Mouse (Mus musculus): ENCODE results near the gene Fgd6. TPM values are rescaled to one million over a fixed set of nuclear protein-coding genes. Genes with fewer than 3 reads are reported as not detected.

Gene Fgd6
- polyA plus RNA-seq, 1 experiment = 6.0 TPM

GRCm38 (mm10) chr10:94164104-94164845 is 128.5 kb downstream of the Fgd6 start:
- Histone ChIP-seq H3K27ac (ENCODE audit: insufficient read depth, low read length) (no peak overlapping the region), H3K4me3 (ENCODE audit: insufficient read depth, low read length) (no peak overlapping the region), H3K4me1 (ENCODE audit: control insufficient read depth, insufficient read depth, low read length) (no peaks in the 10 kb centered on the region)
- TF ChIP-seq POLR2A (IDR thresholded peaks at IDR 0.05; ENCODE audit: low read depth, low read length) (no peak), CTCF (IDR thresholded peaks at IDR 0.05; ENCODE audit: borderline replicate concordance, insufficient read depth, low read length) (no peak)

GRCm38 (mm10) chr10:94165426-94165825 is 129.6 kb downstream of the Fgd6 start:
- no peaks in the 10 kb centered on the region for H3K4me1 ChIP-seq (ENCODE audit: control insufficient read depth, insufficient read depth, low read length)
- TF ChIP-seq POLR2A (IDR thresholded peaks at IDR 0.05; ENCODE audit: low read depth, low read length) (no peak), CTCF (IDR thresholded peaks at IDR 0.05; ENCODE audit: borderline replicate concordance, insufficient read depth, low read length) (no peak)
- H3K27ac ChIP-seq (ENCODE audit: insufficient read depth, low read length) = no peak overlapping the region
- H3K4me3 ChIP-seq (ENCODE audit: insufficient read depth, low read length) = no peak overlapping the region

GRCm38 (mm10) chr10:94167051-94167750 is 131.4 kb downstream of the Fgd6 start:
- H3K27ac ChIP-seq (ENCODE audit: insufficient read depth, low read length) = no peak overlapping the region
- H3K4me1 ChIP-seq (ENCODE audit: control insufficient read depth, insufficient read depth, low read length) = peaks cover 2% of the 10 kb centered on the region; the same call in 1 of the 2 replicates
- TF ChIP-seq CTCF (IDR thresholded peaks at IDR 0.05; ENCODE audit: borderline replicate concordance, insufficient read depth, low read length) (no peak), POLR2A (IDR thresholded peaks at IDR 0.05; ENCODE audit: low read depth, low read length) (no peak)
- H3K4me3 ChIP-seq (ENCODE audit: insufficient read depth, low read length) = no peak overlapping the region

- TF ChIP-seq CTCF (IDR thresholded peaks at IDR 0.05; ENCODE audit: borderline replicate concordance, insufficient read depth, low read length) (no peak), POLR2A (IDR thresholded peaks at IDR 0.05; ENCODE audit: low read depth, low read length) (no peak)
- Histone ChIP-seq H3K4me3 (ENCODE audit: insufficient read depth, low read length) (no peak overlapping the region), H3K4me1 (ENCODE audit: control insufficient read depth, insufficient read depth, low read length) (peaks cover 2% of the 10 kb centered on the region; the same call in 1 of the 2 replicates), H3K27ac (ENCODE audit: insufficient read depth, low read length) (no peak overlapping the region)
Observed at GRCm38 (mm10) chr10:94171440-94172130, 135.8 kb downstream of the Fgd6 start.

- TF ChIP-seq CTCF (IDR thresholded peaks at IDR 0.05; ENCODE audit: borderline replicate concordance, insufficient read depth, low read length) = no peak
- TF ChIP-seq POLR2A (IDR thresholded peaks at IDR 0.05; ENCODE audit: low read depth, low read length) = no peak
- Histone ChIP-seq H3K4me3 (ENCODE audit: insufficient read depth, low read length) (no peak overlapping the region), H3K27ac (ENCODE audit: insufficient read depth, low read length) (no peak overlapping the region), H3K4me1 (ENCODE audit: control insufficient read depth, insufficient read depth, low read length) (peaks cover 2% of the 10 kb centered on the region; the same call in 1 of the 2 replicates)
Observed at GRCm38 (mm10) chr10:94172137-94172536, 136.3 kb downstream of the Fgd6 start.

GRCm38 (mm10) chr10:94172706-94173105 is 136.9 kb downstream of the Fgd6 start:
- H3K27ac ChIP-seq (ENCODE audit: insufficient read depth, low read length) = no peak overlapping the region
- peaks cover 2% of the 10 kb centered on the region; the same call in 1 of the 2 replicates for H3K4me1 ChIP-seq (ENCODE audit: control insufficient read depth, insufficient read depth, low read length)
- TF ChIP-seq POLR2A (IDR thresholded peaks at IDR 0.05; ENCODE audit: low read depth, low read length) (no peak), CTCF (IDR thresholded peaks at IDR 0.05; ENCODE audit: borderline replicate concordance, insufficient read depth, low read length) (no peak)
- no peak overlapping the region for H3K4me3 ChIP-seq (ENCODE audit: insufficient read depth, low read length)

- Histone ChIP-seq H3K27ac (ENCODE audit: insufficient read depth, low read length) (no peak overlapping the region), H3K4me3 (ENCODE audit: insufficient read depth, low read length) (no peak overlapping the region), H3K4me1 (ENCODE audit: control insufficient read depth, insufficient read depth, low read length) (peaks cover 2% of the 10 kb centered on the region; the same call in 1 of the 2 replicates)
- TF ChIP-seq POLR2A (IDR thresholded peaks at IDR 0.05; ENCODE audit: low read depth, low read length) (no peak), CTCF (IDR thresholded peaks at IDR 0.05; ENCODE audit: borderline replicate concordance, insufficient read depth, low read length) (no peak)
Observed at GRCm38 (mm10) chr10:94174652-94175051, 138.9 kb downstream of the Fgd6 start.

- no peak for TF ChIP-seq POLR2A (IDR thresholded peaks at IDR 0.05; ENCODE audit: low read depth, low read length)
- no peak for TF ChIP-seq CTCF (IDR thresholded peaks at IDR 0.05; ENCODE audit: borderline replicate concordance, insufficient read depth, low read length)
- no peak overlapping the region for H3K4me3 ChIP-seq (ENCODE audit: insufficient read depth, low read length)
- H3K4me1 ChIP-seq (ENCODE audit: control insufficient read depth, insufficient read depth, low read length) = no peaks in the 10 kb centered on the region
- no peak overlapping the region for H3K27ac ChIP-seq (ENCODE audit: insufficient read depth, low read length)
Observed at GRCm38 (mm10) chr10:94183199-94183598, 147.4 kb downstream of the Fgd6 start.

Other genes with a start within 250 kb of the Fgd6 start
- gene Usp44, start 204.4 kb upstream of the Fgd6 start, polyA plus RNA-seq (2011; ENCODE audit: insufficient read length, low read depth, missing spikeins) = 0.26 TPM in 1 of 2 replicates, not detected in the other
- 252 and 265 TPM in 2 replicates for gene Metap2, start 138.9 kb upstream of the Fgd6 start, polyA plus RNA-seq (2011; ENCODE audit: insufficient read length, low read depth, missing spikeins)
- gene Vezt, start 184 bp upstream of the Fgd6 start, polyA plus RNA-seq (2011; ENCODE audit: insufficient read length, low read depth, missing spikeins) = 27.5 and 32.2 TPM in 2 replicates
- 14.7 and 15.2 TPM in 2 replicates for gene Nr2c1, start 112.0 kb downstream of the Fgd6 start, polyA plus RNA-seq (2011; ENCODE audit: insufficient read length, low read depth, missing spikeins)
- gene Ndufa12, start 162.7 kb downstream of the Fgd6 start, polyA plus RNA-seq (2011; ENCODE audit: insufficient read length, low read depth, missing spikeins) = 134 and 170 TPM in 2 replicates

Measured in embryonic fibroblast, embryonic 13.5 days (primary cell).